Mouse (Mus musculus) kidney, embryonic 16.5 days (tissue): ENCODE measurements around the gene Insl5. TPM values are rescaled to one million over a fixed set of nuclear protein-coding genes. Genes with fewer than 3 reads are reported as not detected.

Experiments
- ATAC-seq: fragments of 200-750 bp; cut with Nextera tagmentation; 2 replicates; pipeline ENCODE4 v1.8.0; 2017; ENCODE audit warnings: moderate TSS enrichment; ENCODE audit not compliant: low FRiP score, low TSS enrichment
- H3K27ac ChIP-seq: fragments of 300-500 bp; sonication (generic); 2 replicates; pipeline ENCODE4 v1.5.1; 2014; ENCODE audit warnings: low read length
- H3K27me3 ChIP-seq: fragments of 300-500 bp; sonication (generic); 2 replicates; pipeline ENCODE4 v1.6.1; 2014; ENCODE audit warnings: low read length, control low read depth, mixed read lengths; ENCODE audit not compliant: insufficient read depth
- H3K36me3 ChIP-seq: fragments of 300-500 bp; sonication (generic); 2 replicates; pipeline ENCODE4 v1.6.1; 2014; ENCODE audit warnings: low read length, control low read depth, mixed read lengths; ENCODE audit not compliant: insufficient read depth
- H3K4me1 ChIP-seq: fragments of 300-500 bp; sonication (generic); 2 replicates; pipeline ENCODE4 v1.6.1; 2014; ENCODE audit warnings: low read length, control low read depth, mixed read lengths; ENCODE audit not compliant: insufficient read depth
- H3K4me2 ChIP-seq: fragments of 300-500 bp; sonication (generic); replicated peaks from 2 replicates; pipeline ENCODE4 v1.6.1; 2014; ENCODE audit warnings: low read depth, low read length
- H3K4me3 ChIP-seq: fragments of 300-500 bp; sonication (generic); 2 replicates; pipeline ENCODE4 v1.5.1; 2014; ENCODE audit warnings: mild to moderate bottlenecking, low read length
- H3K9ac ChIP-seq: fragments of 300-500 bp; sonication (generic); replicated peaks from 2 replicates; pipeline ENCODE4 v1.6.1; 2014; ENCODE audit warnings: low read length
- H3K9me3 ChIP-seq: fragments of 300-500 bp; sonication (generic); 2 replicates; pipeline ENCODE4 v1.6.1; 2016; ENCODE audit warnings: low read length, control low read depth
- WGBS: fragments of 180-500 bp; shearing (Covaris S2); extraction: QIAGEN DNeasy Blood & Tissue Kit; methylation state at CpG from one replicate; pipeline ENCODE4 v1.1.7; 2014; 5-methylcytosine and 5-hydroxymethylcytosine counted together
- polyA plus RNA-seq: library from polyadenylated mRNA; unstranded; fragments of >200 nt; fragmentation: Nextera tagmentation; extraction: Ambion mirVana; gene quantifications from 2 replicates; pipeline ENCODE4 v1.2.1, GENCODE M21; 2015

Gene Insl5
- not detected in 2 replicates for polyA plus RNA-seq

DNA sequence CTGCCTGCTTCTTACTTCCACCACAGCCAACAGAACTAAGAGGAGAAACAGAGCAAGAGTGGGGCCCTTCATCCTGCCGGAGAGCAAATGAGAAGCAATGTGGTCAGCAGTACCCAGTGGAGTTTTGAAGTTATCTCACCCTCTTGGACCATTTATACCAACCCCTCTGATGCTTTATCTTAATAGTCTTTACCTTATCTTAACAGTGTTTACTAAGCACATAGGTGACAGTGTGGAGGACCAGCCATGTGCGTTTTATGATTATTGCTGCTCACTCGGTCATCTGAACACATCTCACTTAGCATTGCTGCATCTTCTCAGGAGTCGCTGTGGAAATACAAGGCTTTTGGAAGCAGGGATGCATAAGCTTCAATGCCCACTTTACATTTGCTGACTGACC, at the start of gene Insl5:
TSS of gene Insl5 (minus strand) at position 222 of the 400 bp plus-strand sequence.
- Histone ChIP-seq H3K27ac (no peak within 1 kb of the TSS), H3K9ac (no peak within 1 kb of the TSS), H3K4me2 (no peak within 1 kb of the TSS), H3K4me1 (peaks cover 4% of the 10 kb centered on the region; the same call in 1 of the 2 replicates), H3K36me3 (no peaks in the 10 kb centered on the region), H3K4me3 (no peak within 1 kb of the TSS), H3K9me3 (no peaks in the 10 kb centered on the region), H3K27me3 (no peaks in the 10 kb centered on the region)
- ATAC-seq, result no peak
- WGBS, result 87% methylated on average over 4 of the region's 4 CpGs

DNA sequence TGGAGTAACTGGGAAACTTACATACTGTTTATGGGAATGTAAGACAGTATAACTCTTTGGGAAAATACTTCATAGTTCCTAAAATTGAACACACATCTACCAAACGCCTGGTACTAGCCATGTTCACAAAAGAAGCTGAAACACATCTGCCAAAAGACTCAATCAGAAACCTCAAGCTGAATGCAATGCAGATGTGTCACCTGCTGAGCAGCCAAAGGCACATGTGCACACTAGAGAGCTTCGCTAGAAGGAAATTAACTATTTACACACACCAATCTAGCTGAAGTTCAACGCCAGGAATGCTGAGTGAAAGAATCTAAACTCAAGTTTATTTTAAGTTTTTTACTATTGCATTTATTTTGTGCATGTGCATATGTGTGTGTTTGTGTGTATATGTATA, 44.0 kb upstream of the Insl5 start:
- Histone ChIP-seq H3K4me3 (no peak overlapping the region), H3K27me3 (no peaks in the 10 kb centered on the region), H3K4me2 (no peak overlapping the region), H3K9me3 (no peaks in the 10 kb centered on the region), H3K27ac (no peak overlapping the region), H3K36me3 (no peaks in the 10 kb centered on the region), H3K4me1 (no peaks in the 10 kb centered on the region), H3K9ac (no peak overlapping the region)
- 91% methylated on average over 3 of the region's 3 CpGs for WGBS
- no peak for ATAC-seq

DNA sequence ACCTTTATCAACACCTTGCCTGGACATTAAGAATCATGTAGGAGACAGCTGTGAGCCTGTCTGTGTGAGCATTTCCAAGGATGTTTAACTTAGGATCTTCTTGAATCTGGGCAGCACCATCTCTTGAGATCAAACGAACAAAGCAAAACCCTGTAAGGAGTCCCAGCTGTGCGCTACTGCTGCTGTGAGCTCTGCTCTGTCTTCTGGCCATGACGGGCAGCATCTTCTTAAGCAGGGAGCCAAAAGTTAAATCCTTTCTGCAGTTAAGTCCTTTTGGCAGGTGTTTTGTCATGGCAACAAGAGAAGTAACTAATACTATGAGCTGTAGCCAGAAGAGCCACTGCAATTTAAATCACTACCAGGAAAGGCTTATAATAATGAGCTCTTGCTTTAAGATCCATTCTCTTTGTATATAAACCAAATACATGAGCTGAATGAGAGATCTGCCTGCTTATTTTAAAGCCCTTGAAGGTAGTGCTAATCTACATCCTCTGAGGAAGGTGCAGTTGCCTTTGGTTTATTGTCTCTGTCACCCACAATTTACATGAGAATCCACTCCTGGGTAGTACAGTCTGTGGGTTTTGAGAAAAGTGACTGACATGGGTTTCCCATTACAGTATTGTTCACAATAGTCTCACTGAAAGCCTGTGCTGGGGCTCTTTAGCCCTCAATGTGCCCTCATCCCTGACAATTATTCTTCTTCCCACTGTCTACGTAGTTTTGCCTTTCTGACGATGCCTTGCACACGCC, 41.4 kb upstream of the Insl5 start:
- Histone ChIP-seq H3K27me3 (no peaks in the 10 kb centered on the region), H3K9me3 (no peaks in the 10 kb centered on the region), H3K9ac (no peak overlapping the region), H3K4me3 (no peak overlapping the region), H3K4me1 (no peaks in the 10 kb centered on the region), H3K27ac (no peak overlapping the region), H3K4me2 (no peak overlapping the region), H3K36me3 (no peaks in the 10 kb centered on the region)
- WGBS, result 85% methylated on average over 6 of the region's 6 CpGs
- ATAC-seq, result no peak

DNA sequence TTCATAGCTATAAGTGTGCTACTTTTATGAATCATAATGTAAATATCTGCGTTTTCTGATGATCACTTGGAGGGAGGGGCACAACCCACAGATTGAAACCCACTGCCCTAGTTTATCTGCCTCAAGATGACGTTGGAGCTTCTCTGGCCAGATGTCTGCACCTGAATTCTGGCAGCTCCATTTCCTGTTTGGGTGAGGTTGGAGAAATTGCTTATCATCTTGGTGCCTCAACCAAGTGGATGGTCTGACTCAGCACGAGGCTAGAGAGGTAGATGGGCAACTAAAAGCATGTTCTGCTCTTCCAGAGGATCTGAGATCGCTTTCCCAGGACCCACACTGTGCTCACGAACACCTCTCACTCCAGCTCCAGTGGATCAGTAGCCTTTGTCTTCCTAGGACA, 38.3 kb upstream of the Insl5 start:
- no peaks in the 10 kb centered on the region for H3K36me3 ChIP-seq
- ATAC-seq, result no peak
- H3K9ac ChIP-seq, result no peak overlapping the region
- 82% methylated on average over 5 of the region's 5 CpGs for WGBS
- H3K4me2 ChIP-seq, result no peak overlapping the region
- no peaks in the 10 kb centered on the region for H3K27me3 ChIP-seq
- H3K9me3 ChIP-seq, result no peaks in the 10 kb centered on the region
- no peak overlapping the region for H3K4me3 ChIP-seq
- H3K27ac ChIP-seq, result no peak overlapping the region
- no peaks in the 10 kb centered on the region for H3K4me1 ChIP-seq

DNA sequence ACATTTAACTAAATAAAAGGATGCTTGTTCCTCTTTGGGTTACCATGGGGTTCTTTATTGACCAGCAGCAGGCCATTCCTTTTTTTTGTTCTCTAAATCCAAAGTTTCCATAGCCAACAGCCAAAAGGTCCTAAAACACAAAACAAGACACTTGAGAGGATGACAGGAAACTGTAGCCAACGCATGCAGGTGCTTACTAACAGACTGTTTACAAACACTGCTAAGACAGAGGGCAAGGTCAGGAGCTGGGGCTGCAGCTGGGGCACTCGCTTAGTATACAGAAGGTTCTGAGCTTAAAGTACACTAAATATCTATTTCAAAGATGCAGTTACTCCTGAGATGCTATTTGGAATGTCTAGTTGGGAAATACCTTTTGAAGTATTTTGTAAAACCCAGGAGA, 37.8 kb upstream of the Insl5 start:
- Histone ChIP-seq H3K27ac (no peak overlapping the region), H3K4me2 (no peak overlapping the region), H3K4me1 (no peaks in the 10 kb centered on the region), H3K36me3 (0 out of 2 replicates have a peak, but pooled peaks cover under 1% of the 10 kb centered on the region), H3K27me3 (no peaks in the 10 kb centered on the region), H3K4me3 (no peak overlapping the region), H3K9ac (no peak overlapping the region), H3K9me3 (no peaks in the 10 kb centered on the region)
- no peak for ATAC-seq
- 71% methylated on average over 2 of the region's 2 CpGs for WGBS

DNA sequence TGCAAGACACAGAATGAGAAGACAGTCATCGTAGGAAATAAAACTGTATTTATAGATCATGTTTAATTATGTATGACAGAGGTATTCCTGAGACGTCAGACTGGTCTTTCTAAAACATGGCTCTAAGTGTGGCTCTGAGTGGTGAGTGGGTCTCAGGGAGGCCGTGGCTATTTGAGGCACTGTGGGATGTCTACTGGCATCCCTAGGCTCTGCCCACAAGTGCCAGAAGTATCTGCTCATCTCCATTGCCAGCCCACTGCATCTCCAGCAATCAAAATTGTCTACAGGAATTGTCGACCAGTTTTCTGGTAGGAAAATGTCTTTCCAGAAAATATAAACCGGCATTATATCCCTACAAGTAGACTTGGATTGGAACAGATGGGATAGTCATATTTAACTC, 30.3 kb upstream of the Insl5 start:
- Histone ChIP-seq H3K4me3 (no peak overlapping the region), H3K9ac (no peak overlapping the region), H3K4me2 (no peak overlapping the region), H3K4me1 (no peaks in the 10 kb centered on the region), H3K27me3 (no peaks in the 10 kb centered on the region), H3K36me3 (0 out of 2 replicates have a peak, but pooled peaks cover 2% of the 10 kb centered on the region), H3K9me3 (no peaks in the 10 kb centered on the region), H3K27ac (no peak overlapping the region)
- 87% methylated on average over 5 of the region's 5 CpGs for WGBS
- no peak for ATAC-seq

DNA sequence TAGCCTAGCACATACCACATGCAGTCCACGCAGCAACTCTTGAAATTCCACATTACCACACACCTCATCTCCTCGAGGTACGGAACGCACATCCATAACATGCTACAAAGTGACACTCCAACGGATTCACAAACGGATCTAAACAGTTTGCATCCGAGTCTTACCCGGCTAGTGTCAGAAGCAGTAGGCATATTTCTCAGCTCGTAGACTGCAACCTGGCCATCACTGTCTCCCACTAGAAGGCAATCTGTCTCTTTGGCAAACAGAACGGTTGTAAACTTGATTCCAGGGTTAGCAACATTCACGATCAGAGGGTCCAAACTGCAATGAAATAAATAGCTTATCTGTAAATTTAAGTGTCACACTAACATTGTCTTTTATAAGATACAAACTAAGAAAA, 21.4 kb upstream of the Insl5 start:
- H3K36me3 ChIP-seq, result no peaks in the 10 kb centered on the region
- no peak overlapping the region for H3K27ac ChIP-seq
- no peaks in the 10 kb centered on the region for H3K27me3 ChIP-seq
- H3K4me1 ChIP-seq, result no peaks in the 10 kb centered on the region
- H3K9me3 ChIP-seq, result no peaks in the 10 kb centered on the region
- no peak for ATAC-seq
- no peak overlapping the region for H3K9ac ChIP-seq
- WGBS, result 79% methylated on average over 11 of the region's 11 CpGs
- H3K4me3 ChIP-seq, result no peak overlapping the region
- H3K4me2 ChIP-seq, result no peak overlapping the region

DNA sequence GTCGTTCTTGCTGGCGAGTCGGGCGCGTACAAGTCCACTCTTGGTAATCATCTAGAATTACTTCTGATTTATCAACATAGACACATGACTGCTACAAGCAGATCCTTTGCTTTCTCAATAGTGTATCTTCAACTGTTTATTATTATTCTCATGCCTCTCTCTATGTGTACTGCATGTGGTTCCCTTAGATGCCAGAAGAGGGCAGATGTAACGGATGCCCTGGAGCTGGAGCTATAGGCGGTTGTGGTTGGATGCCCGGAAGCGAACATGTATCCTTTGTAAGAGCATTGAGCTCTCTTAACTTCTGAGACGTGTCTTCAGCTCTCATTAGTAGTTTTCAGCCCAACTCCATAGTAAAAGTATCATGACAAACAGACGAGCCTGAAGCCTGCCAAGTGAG, 16.4 kb upstream of the Insl5 start:
- no peak overlapping the region for H3K4me2 ChIP-seq
- 89% methylated on average over 11 of the region's 11 CpGs for WGBS
- H3K27me3 ChIP-seq, result no peaks in the 10 kb centered on the region
- no peak overlapping the region for H3K27ac ChIP-seq
- no peaks in the 10 kb centered on the region for H3K36me3 ChIP-seq
- H3K4me3 ChIP-seq, result no peak overlapping the region
- H3K4me1 ChIP-seq, result no peaks in the 10 kb centered on the region
- no peaks in the 10 kb centered on the region for H3K9me3 ChIP-seq
- ATAC-seq, result no peak
- no peak overlapping the region for H3K9ac ChIP-seq

DNA sequence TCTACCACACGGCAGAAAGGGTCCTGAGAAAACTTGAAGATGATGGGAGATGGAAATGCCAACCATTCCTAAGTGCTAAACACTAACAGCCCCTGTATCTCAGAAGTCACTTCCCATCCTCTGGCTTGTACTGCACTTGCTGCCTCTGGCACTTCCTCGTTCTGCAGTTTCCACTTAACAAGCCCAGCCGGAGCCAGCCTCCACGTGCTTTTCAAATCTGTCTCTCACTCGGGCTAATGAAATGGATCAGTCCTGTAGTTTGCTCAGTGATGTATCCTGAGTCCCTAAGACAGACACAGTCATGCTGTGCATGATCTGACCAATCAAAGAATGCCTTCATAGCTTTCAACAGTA, 13.2 kb upstream of the Insl5 start:
- WGBS, result 62% methylated on average over 5 of the region's 5 CpGs
- no peak for ATAC-seq

DNA sequence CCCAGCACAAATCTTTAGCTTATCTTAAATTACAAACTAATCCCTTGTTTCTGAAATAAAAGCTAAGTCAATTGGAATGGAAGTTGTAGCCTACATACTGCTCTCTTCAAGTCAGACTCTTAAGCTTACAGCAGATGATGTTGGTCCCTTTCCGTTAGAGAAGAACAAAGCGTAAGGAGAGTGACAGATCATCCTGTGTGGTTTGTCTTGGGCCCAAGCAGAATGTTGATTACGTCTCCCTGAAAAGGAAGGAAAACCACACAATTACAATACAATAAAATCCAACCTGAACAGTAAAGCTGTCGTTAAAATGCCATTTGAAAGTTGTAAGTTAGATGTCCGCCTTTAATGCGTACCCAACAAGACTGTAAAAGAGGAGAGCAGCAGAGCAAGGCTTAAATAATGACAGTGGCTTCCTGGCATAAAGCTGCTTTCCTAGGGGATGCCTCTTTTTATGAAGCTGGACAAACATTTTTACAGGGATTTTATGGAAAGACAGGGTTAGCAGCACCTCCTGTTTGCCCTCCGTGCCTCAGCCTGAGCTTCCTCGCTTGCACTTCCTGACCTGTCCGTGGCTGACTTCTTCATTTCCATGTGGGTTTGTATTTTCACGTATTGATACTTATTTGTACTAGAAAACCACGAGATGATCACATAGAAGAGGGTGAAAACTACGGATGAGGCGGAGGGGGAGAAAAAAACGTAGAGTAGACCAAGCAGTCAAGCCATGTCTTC, 12.6 kb upstream of the Insl5 start:
- WGBS, result 64% methylated on average over 14 of the region's 14 CpGs
- ATAC-seq, result no peak
- Histone ChIP-seq H3K4me2 (no peak overlapping the region), H3K9ac (no peak overlapping the region), H3K27ac (no peak overlapping the region), H3K4me3 (no peak overlapping the region), H3K4me1 (no peaks in the 10 kb centered on the region), H3K9me3 (no peaks in the 10 kb centered on the region), H3K27me3 (no peaks in the 10 kb centered on the region), H3K36me3 (no peaks in the 10 kb centered on the region)

More for the DNA sequence above, 13.2 kb upstream of the Insl5 start:
- no peaks in the 10 kb centered on the region for H3K4me1 ChIP-seq
- no peaks in the 10 kb centered on the region for H3K9me3 ChIP-seq
- H3K4me2 ChIP-seq, result no peak overlapping the region
- H3K36me3 ChIP-seq, result no peaks in the 10 kb centered on the region
- no peak overlapping the region for H3K27ac ChIP-seq
- no peak overlapping the region for H3K9ac ChIP-seq
- H3K27me3 ChIP-seq, result no peaks in the 10 kb centered on the region
- H3K4me3 ChIP-seq, result no peak overlapping the region
